Mouse (Mus musculus) megakaryocyte, embryonic 14.5 days (primary cell): Measurements from ENCODE around the gene Slc9a2.

Source experiments
- FLI1 ChIP-seq: IDR thresholded peaks from 2 replicates; pipeline ENCODE4 v1.6.1; 2012; ENCODE audit warnings: low read length, inconsistent platforms, mixed read lengths
- GATA1 ChIP-seq: IDR thresholded peaks from 3 replicates; pipeline ENCODE4 v1.6.1; 2012; ENCODE audit warnings: mixed read lengths, low read length, inconsistent platforms, borderline replicate concordance

- no peak for TF ChIP-seq GATA1
- no peak for TF ChIP-seq FLI1
Measured at GRCm38 (mm10) chr1:40805351-40805750, 125.0 kb downstream of the Slc9a2 start, which contains the start of gene Tmem182.
